18 mouse cellular contexts compared by ENCODE assay signal in the genomic region with DNA sequence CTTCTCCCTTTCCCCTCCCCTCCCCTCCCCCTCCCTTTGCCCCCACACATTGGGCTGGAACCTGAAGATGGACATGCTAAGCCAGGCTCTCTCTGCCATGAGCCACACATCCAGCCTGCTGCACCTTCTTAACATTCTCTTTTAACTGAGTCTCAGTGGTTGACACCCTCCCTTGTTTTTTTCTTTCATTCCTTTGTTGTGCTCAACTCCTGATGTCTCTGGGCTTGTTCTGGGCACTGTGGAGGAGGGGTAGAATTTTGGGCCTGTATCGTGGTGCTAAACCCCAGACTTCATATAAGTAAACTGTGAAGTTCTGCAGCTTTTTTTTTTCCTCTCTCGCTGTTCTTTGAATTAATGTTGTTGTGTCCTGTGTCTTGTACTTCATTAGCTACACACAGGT.
"Had no signal": no experiment of that assay in that cellular context is flagged by ENCODE, and none has a peak within 500 bp of the region (broad histone marks: within the 10 kb centered on the region; RNA-seq: fewer than 3 reads in every experiment).

No protein-coding gene starts in this region.

- H3K36me3 ChIP-seq: midbrain, embryonic 12.5 days; neural tube, embryonic 13.5 days; neural tube, embryonic 15.5 days had no signal

- H3K9ac ChIP-seq: liver, embryonic 14.5 days; lung, embryonic 14.5 days; midbrain, embryonic 12.5 days; neural tube, embryonic 13.5 days; neural tube, embryonic 15.5 days had no signal

- H3K4me1 ChIP-seq: midbrain, embryonic 12.5 days; neural tube, embryonic 15.5 days had no signal

- H3K4me3 ChIP-seq: midbrain, embryonic 10.5 days; midbrain, embryonic 12.5 days; myocyte; neural tube, embryonic 13.5 days; neural tube, embryonic 15.5 days had no signal

- H3K27ac ChIP-seq: liver, embryonic 14.5 days; midbrain, embryonic 10.5 days; midbrain, embryonic 12.5 days; neural tube, embryonic 13.5 days; neural tube, embryonic 15.5 days had no signal

- H3K27me3 ChIP-seq: midbrain, embryonic 12.5 days; neural tube, embryonic 13.5 days; neural tube, embryonic 15.5 days had no signal

- H3K9me3 ChIP-seq: midbrain, embryonic 10.5 days; midbrain, embryonic 12.5 days; neural tube, embryonic 13.5 days; neural tube, embryonic 15.5 days had no signal

- DNase-seq: lung, adult 18-20 months; lung, embryonic 14.5 days; lung, postnatal 10 days; lung, postnatal 4 days; midbrain, embryonic 14.5 days; retina, postnatal 1 day; right cerebral cortex, adult 18-20 months; right cerebral cortex, postnatal 25 days; right cerebral cortex, postnatal 4 days; spleen, adult 18-20 months; thymus, adult 18-20 months; thymus, postnatal 14 days had no signal
